Comparison of ENCODE assay signal across 9 mouse cellular contexts in genomic region chr3:121636315-121636714, GRCm38 (mm10). TPM values are rescaled to one million over a fixed set of nuclear protein-coding genes. Genes with fewer than 3 reads are reported as not detected.
DNase-seq lines count a peak whose midpoint lies in the region; ATAC-seq and TF ChIP-seq lines count a peak whose summit lies in the region.
"Had no signal": no experiment of that assay in that cellular context is flagged by ENCODE, and none has a peak within 500 bp of the region (broad histone marks: within the 10 kb centered on the region; RNA-seq: fewer than 3 reads in every experiment).

No protein-coding gene starts in this region.

- no peak overlapping the region for H3K4me3 ChIP-seq in forebrain, embryonic 14.5 days (ENCODE audit: low read depth, low read length)
- H3K4me3 ChIP-seq in forebrain, embryonic 11.5 days (ENCODE audit: low read depth, low read length) = no peak overlapping the region
- H3K4me3 ChIP-seq in kidney, adult 2 months (ENCODE audit: insufficient read depth, low read depth, low read length) = no peak overlapping the region

- no peak overlapping the region for H3K27ac ChIP-seq in forebrain, embryonic 14.5 days (ENCODE audit: low read depth, low read length)
- no peak overlapping the region for H3K27ac ChIP-seq in forebrain, embryonic 11.5 days (ENCODE audit: low read depth, low read length)
- H3K27ac ChIP-seq in kidney, adult 2 months (ENCODE audit: insufficient read depth, low read depth, low read length) = peak overlapping the region; percentile 6; the same call in 1 of the 2 replicates

- H3K27me3 ChIP-seq in forebrain, embryonic 14.5 days (replicated peaks; ENCODE audit: control insufficient read depth, insufficient read depth, low read length) = no peaks in the 10 kb centered on the region
- H3K27me3 ChIP-seq in forebrain, embryonic 11.5 days (ENCODE audit: control insufficient read depth, insufficient read depth, low read length) = no peaks in the 10 kb centered on the region
- H3K27me3 ChIP-seq in kidney, adult 2 months (replicated peaks; ENCODE audit: control insufficient read depth, insufficient read depth, low read length) = no peaks in the 10 kb centered on the region

- H3K36me3 ChIP-seq in forebrain, embryonic 14.5 days (ENCODE audit: control insufficient read depth, insufficient read depth, low read length) = no peaks in the 10 kb centered on the region
- no peaks in the 10 kb centered on the region for H3K36me3 ChIP-seq in forebrain, embryonic 11.5 days (ENCODE audit: control insufficient read depth, insufficient read depth, low read length)
- no peaks in the 10 kb centered on the region for H3K36me3 ChIP-seq in kidney, adult 2 months (ENCODE audit: control insufficient read depth, insufficient read depth, low read length)
- H3K36me3 ChIP-seq: G1E had no signal

- intact Hi-C loops in left cerebral cortex, postnatal 25 days (cut with DNase I) = loop anchor here (2.0 to 5.0 kb wide), 3 partner anchors 51 to 100 kb away; partner anchors contain the start of gene F3

- H3K9me3 ChIP-seq in forebrain, embryonic 14.5 days (replicated peaks; ENCODE audit: control insufficient read depth, low read length) = no peaks in the 10 kb centered on the region
- no peaks in the 10 kb centered on the region for H3K9me3 ChIP-seq in forebrain, embryonic 11.5 days (ENCODE audit: control insufficient read depth, low read length)
- H3K9me3 ChIP-seq: G1E had no signal

- peak; percentile 60; the same call in 1 of the 2 replicates for ATAC-seq in forebrain, embryonic 14.5 days
- no peak for ATAC-seq in forebrain, embryonic 11.5 days (replicated peaks; ENCODE audit: low FRiP score)
- no peak for ATAC-seq in inflammation-experienced regulatory T-cells, adult 6 months

- peak; percentile 67 for DNase-seq in forebrain, embryonic 14.5 days (ENCODE audit: low spot score)
- DNase-seq in forebrain, embryonic 11.5 days (ENCODE audit: low spot score) = no peak
- DNase-seq in Muller cell, postnatal 12 days (ENCODE audit: inconsistent ontology term) = peak; percentile 87
- peak; percentile 47 to 71 for DNase-seq in frontal cortex, adult 2 months (ENCODE audit: extremely low spot score in 1 of 2, low spot score in 1 of 2)
- peak; percentile 77 for DNase-seq in kidney, adult 2 months
- DNase-seq in left cerebral cortex, postnatal 25 days (ENCODE audit: low spot score in 2 of 2) = peak; percentile 72 to 75
- peak; percentile 89 for DNase-seq in skeletal muscle tissue, adult 2 months (ENCODE audit: low read depth, low spot score)

- no peaks in the 10 kb centered on the region for H3K4me1 ChIP-seq in forebrain, embryonic 14.5 days (ENCODE audit: control insufficient read depth, insufficient read depth, low read length)
- no peaks in the 10 kb centered on the region for H3K4me1 ChIP-seq in forebrain, embryonic 11.5 days (replicated peaks; ENCODE audit: control insufficient read depth, insufficient read depth, low read length)
- H3K4me1 ChIP-seq in kidney, adult 2 months (ENCODE audit: control insufficient read depth, insufficient read depth, low read length) = peaks cover 19% of the 10 kb centered on the region

- no peak overlapping the region for H3K9ac ChIP-seq in forebrain, embryonic 14.5 days (ENCODE audit: low read length)
- H3K9ac ChIP-seq in forebrain, embryonic 11.5 days (ENCODE audit: low read length) = no peak overlapping the region

- no peak overlapping the region for H3K4me2 ChIP-seq in forebrain, embryonic 14.5 days (ENCODE audit: low read length)
- no peak overlapping the region for H3K4me2 ChIP-seq in forebrain, embryonic 11.5 days (ENCODE audit: low read depth, low read length, severe bottlenecking)

- TF ChIP-seq POLR2A in kidney, adult 2 months (IDR thresholded peaks at IDR 0.05; ENCODE audit: low read depth, low read length) = no peak

- WGBS in forebrain, embryonic 14.5 days = 65% methylated on average over 6 of the region's 6 CpGs
- WGBS in forebrain, embryonic 11.5 days = 86% methylated on average over 6 of the region's 6 CpGs
- 54% methylated on average over 6 of the region's 6 CpGs for WGBS in kidney, adult 2 months

- TF ChIP-seq CTCF in kidney, adult 2 months (conservative IDR thresholded peaks at IDR 0.05; ENCODE audit: insufficient read depth, insufficient read length, low read depth, low read length) = peak; percentile 71

RNA-seq across cellular contexts. Expression of gene 4930432M17Rik, which starts 34.2 kb away (rescaled TPM):
- polyA plus RNA-seq in forebrain, embryonic 14.5 days (2014; fragmentation: Nextera tagmentation; extraction: Ambion mirVana) = not detected in 2 replicates
- not detected in 2 replicates for polyA plus RNA-seq in forebrain, embryonic 11.5 days (2014; fragmentation: Nextera tagmentation; extraction: Ambion mirVana)
- polyA plus RNA-seq in frontal cortex, adult 2 months (2012; rRNA removed) = not detected in 2 replicates
- not detected in 2 replicates for polyA plus RNA-seq in kidney, adult 2 months (2012; rRNA removed)
- total RNA-seq in left cerebral cortex, postnatal 25 days (2021) = not detected
- polyA plus RNA-seq in inflammation-experienced regulatory T-cells, adult 6 months (2017; shearing (Covaris generic)) = not detected
- polyA plus RNA-seq: G1E had no signal
